In genomic region chr9:57998032-57998659, GRCm38 (mm10) we compare ENCODE assay signal across 8 mouse cellular contexts. TPM values are rescaled to one million over a fixed set of nuclear protein-coding genes. Genes with fewer than 3 reads are reported as not detected.
DNase-seq lines count a peak whose midpoint lies in the region; ATAC-seq and TF ChIP-seq lines count a peak whose summit lies in the region.

No protein-coding gene starts in this region.

- H3K4me1 ChIP-seq in hindbrain, embryonic 11.5 days (replicated peaks; ENCODE audit: control insufficient read depth, insufficient read depth, low read length), result no peaks in the 10 kb centered on the region
- H3K4me1 ChIP-seq in lung, postnatal 0 days (ENCODE audit: insufficient read depth, low read depth, low read length), result 0 out of 2 replicates have a peak, but pooled peaks cover 5% of the 10 kb centered on the region

- no peak overlapping the region for H3K27ac ChIP-seq in hindbrain, embryonic 11.5 days (ENCODE audit: low read depth, low read length)
- no peak overlapping the region for H3K27ac ChIP-seq in lung, postnatal 0 days (ENCODE audit: low read length)

- peak overlapping the region; percentile 16 for H3K4me3 ChIP-seq in hindbrain, embryonic 11.5 days (ENCODE audit: low read depth, low read length)
- H3K4me3 ChIP-seq in lung, postnatal 0 days (ENCODE audit: low read depth, low read length), result peak overlapping the region; percentile 23; the same call in 1 of the 2 replicates

- TF ChIP-seq EP300 in lung, postnatal 0 days (IDR thresholded peaks at IDR 0.05), result no peak

- WGBS in hindbrain, embryonic 11.5 days, result under 1% methylated on average over 20 of the region's 20 CpGs
- WGBS in lung, postnatal 0 days, result 2% methylated on average over 20 of the region's 20 CpGs

- H3K27me3 ChIP-seq in hindbrain, embryonic 11.5 days (ENCODE audit: control insufficient read depth, insufficient read depth, low read length), result no peaks in the 10 kb centered on the region
- no peaks in the 10 kb centered on the region for H3K27me3 ChIP-seq in lung, postnatal 0 days (replicated peaks; ENCODE audit: insufficient read depth, low read length)

- intact Hi-C loops in gastrocnemius, postnatal 14 days (cut with DNase I; ENCODE audit: low total_unique reads), result loop anchor here (2.0 to 10.0 kb wide), 3 partner anchors 63 to 223 kb away; no protein-coding TSS in a partner anchor

- peak overlapping the region; percentile 43 for H3K4me2 ChIP-seq in hindbrain, embryonic 11.5 days (replicated peaks; ENCODE audit: low read depth, low read length)
- peak overlapping the region; percentile 45 for H3K4me2 ChIP-seq in lung, postnatal 0 days (replicated peaks; ENCODE audit: low read depth, low read length)

- peak; percentile 83 for TF ChIP-seq CTCF in lung, postnatal 0 days (IDR thresholded peaks at IDR 0.05)

- DNase-seq in ES-CJ7 (ENCODE audit: low read depth, low spot score), result peak; percentile 87
- DNase-seq in brain, adult 2 months (ENCODE audit: low read depth, low spot score), result peak; percentile 90
- peak; percentile 80 for DNase-seq in hindbrain, embryonic 11.5 days (ENCODE audit: low spot score)
- peak; percentile 49 to 57 for DNase-seq in layer of hippocampus, postnatal 10 days (ENCODE audit: low spot score in 2 of 2)
- DNase-seq in lung, postnatal 0 days (ENCODE audit: low spot score), result peak; percentile 85
- peak; percentile 90 for DNase-seq in retina, embryonic 14.5 days (ENCODE audit: low spot score)
- no peak for DNase-seq in gastrocnemius, postnatal 14 days

- H3K36me3 ChIP-seq in hindbrain, embryonic 11.5 days (ENCODE audit: control insufficient read depth, insufficient read depth, low read length), result no peaks in the 10 kb centered on the region
- no peaks in the 10 kb centered on the region for H3K36me3 ChIP-seq in lung, postnatal 0 days (ENCODE audit: insufficient read depth, low read length)

- peak; percentile 59; the same call in 1 of the 2 replicates for ATAC-seq in erythroid progenitor cell, adult 5-6 weeks (replicated peaks; ENCODE audit: low FRiP score, poor library complexity, severe bottlenecking)
- ATAC-seq in hindbrain, embryonic 11.5 days (ENCODE audit: low FRiP score), result peak; percentile 71
- ATAC-seq in lung, postnatal 0 days, result peak; percentile 76

- no peak overlapping the region for H3K9ac ChIP-seq in hindbrain, embryonic 11.5 days (ENCODE audit: low read depth, low read length)
- H3K9ac ChIP-seq in lung, postnatal 0 days (replicated peaks; ENCODE audit: low read depth), result no peak overlapping the region

- no peaks in the 10 kb centered on the region for H3K9me3 ChIP-seq in hindbrain, embryonic 11.5 days (ENCODE audit: control insufficient read depth, low read length)
- H3K9me3 ChIP-seq in lung, postnatal 0 days (ENCODE audit: low read length), result no peaks in the 10 kb centered on the region

RNA-seq across cellular contexts. Expression of gene Cyp11a1, which starts 8.1 kb away (rescaled TPM):
- 5.0 TPM in 1 of 2 replicates, not detected in the other for total RNA-seq in erythroid progenitor cell, adult 5-6 weeks (2015; ENCODE audit: low replicate concordance)
- total RNA-seq in erythroid progenitor cell, adult 5-6 weeks (2017; ENCODE audit: low replicate concordance), result 1.3 TPM in 1 of 2 replicates, not detected in the other
- not detected in 2 replicates for polyA plus RNA-seq in hindbrain, embryonic 11.5 days (2014; fragmentation: Nextera tagmentation; extraction: Ambion mirVana)
- 1 to 10 TPM; 1.2 to 1.9 TPM for total RNA-seq in layer of hippocampus, postnatal 10 days (2021)
- polyA plus RNA-seq in lung, postnatal 0 days (2015; fragmentation: Nextera tagmentation; extraction: Ambion mirVana), result 1.2 and 1.3 TPM in 2 replicates
- under 1 TPM in 1 of 2 experiments, not detected in 1; 0.98 TPM for total RNA-seq in gastrocnemius, postnatal 14 days (2021)

RNA-seq across cellular contexts. Expression of gene Sema7a, which starts 58.2 kb away (rescaled TPM):
- total RNA-seq in erythroid progenitor cell, adult 5-6 weeks (2015; ENCODE audit: low replicate concordance), result 0.42 TPM in 1 of 2 replicates, not detected in the other
- total RNA-seq in erythroid progenitor cell, adult 5-6 weeks (2017; ENCODE audit: low replicate concordance), result 0.64 TPM in 1 of 2 replicates, not detected in the other
- polyA plus RNA-seq in hindbrain, embryonic 11.5 days (2014; fragmentation: Nextera tagmentation; extraction: Ambion mirVana), result 2.0 and 3.6 TPM in 2 replicates
- total RNA-seq in layer of hippocampus, postnatal 10 days (2021), result 100 to 1,000 TPM; 100 to 104 TPM
- 6.2 and 8.4 TPM in 2 replicates for polyA plus RNA-seq in lung, postnatal 0 days (2015; fragmentation: Nextera tagmentation; extraction: Ambion mirVana)
- total RNA-seq in gastrocnemius, postnatal 14 days (2021), result 10 to 100 TPM; 16.8 to 21.0 TPM

Comparison
In these comparisons a context has a peak if more than half of its experiments do, and no peak if none do; other contexts are left out.
1. RNA of gene Sema7a, which starts 58.2 kb away (total RNA-seq): 100 to 104 TPM in layer of hippocampus, postnatal 10 days and 16.8 to 21.0 TPM in gastrocnemius, postnatal 14 days; 0.42 to 0.64 TPM in erythroid progenitor cell, adult 5-6 weeks; every median in the first group is over 10 times any median in the second.
2. Peak in every context shown above with its lines, with median percentiles within 50 percentile points of each other: ATAC-seq.